Mouse (Mus musculus): ENCODE measurements around the gene Cog1. TPM values are rescaled to one million over a fixed set of nuclear protein-coding genes. Genes with fewer than 3 reads are reported as not detected.
A peak's percentile ranks its signal among the peaks of the same experiment; 100 is the strongest.

Gene Cog1
- polyA plus RNA-seq, 1 experiment from 2014 or later = 32.4 TPM

GRCm38 (mm10) chr11:113691318-113691717, 42.3 kb downstream of the Cog1 start:
- Histone ChIP-seq H3K4me3 (ENCODE audit: low read depth, low read length) (no peak overlapping the region), H3K4me1 (ENCODE audit: control insufficient read depth, insufficient read depth, low read length) (peaks cover 8% of the 10 kb centered on the region), H3K9me3 (replicated peaks; ENCODE audit: control insufficient read depth, low read length, poor library complexity, severe bottlenecking) (no peaks in the 10 kb centered on the region), H3K9ac (ENCODE audit: low read depth, low read length) (no peak overlapping the region), H3K36me3 (ENCODE audit: control insufficient read depth, insufficient read depth, low read length) (peaks cover 51% of the 10 kb centered on the region), H3K27me3 (ENCODE audit: control insufficient read depth, insufficient read depth, low read depth, low read length) (no peaks in the 10 kb centered on the region), H3K4me2 (ENCODE audit: low read length) (no peak overlapping the region), H3K27ac (ENCODE audit: low read length) (no peak overlapping the region)
- WGBS = 89% methylated on average over 5 of the region's 5 CpGs
- no peak for ATAC-seq

DNA sequence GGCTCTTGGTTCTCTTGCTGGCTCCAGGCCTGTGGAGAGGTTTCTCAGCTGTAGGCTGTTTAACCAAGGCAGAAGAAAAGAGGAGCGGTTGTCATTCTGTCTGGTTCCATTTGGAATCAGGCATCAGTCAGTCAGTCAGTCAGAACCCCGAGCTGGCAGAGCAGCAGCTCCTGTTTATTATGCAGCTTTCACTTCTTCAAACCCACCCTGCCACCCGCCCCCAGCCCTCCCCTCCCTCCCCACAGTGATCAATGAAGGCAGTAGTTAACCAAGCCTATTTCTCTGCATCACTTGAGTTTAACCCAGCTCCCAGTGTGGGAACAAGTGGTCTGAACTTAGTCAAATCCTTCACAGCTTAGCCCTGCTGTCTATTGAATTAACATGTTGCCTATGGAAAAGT, 42.9 kb downstream of the Cog1 start:
- Histone ChIP-seq H3K36me3 (ENCODE audit: control insufficient read depth, insufficient read depth, low read length) (peaks cover 51% of the 10 kb centered on the region), H3K9me3 (replicated peaks; ENCODE audit: control insufficient read depth, low read length, poor library complexity, severe bottlenecking) (no peaks in the 10 kb centered on the region), H3K27ac (ENCODE audit: low read length) (no peak overlapping the region), H3K27me3 (ENCODE audit: control insufficient read depth, insufficient read depth, low read depth, low read length) (no peaks in the 10 kb centered on the region), H3K9ac (ENCODE audit: low read depth, low read length) (no peak overlapping the region), H3K4me3 (ENCODE audit: low read depth, low read length) (no peak overlapping the region), H3K4me1 (ENCODE audit: control insufficient read depth, insufficient read depth, low read length) (peaks cover 3% of the 10 kb centered on the region), H3K4me2 (ENCODE audit: low read length) (no peak overlapping the region)
- no peak for ATAC-seq
- 48% methylated on average over 3 of the region's 3 CpGs for WGBS

DNA sequence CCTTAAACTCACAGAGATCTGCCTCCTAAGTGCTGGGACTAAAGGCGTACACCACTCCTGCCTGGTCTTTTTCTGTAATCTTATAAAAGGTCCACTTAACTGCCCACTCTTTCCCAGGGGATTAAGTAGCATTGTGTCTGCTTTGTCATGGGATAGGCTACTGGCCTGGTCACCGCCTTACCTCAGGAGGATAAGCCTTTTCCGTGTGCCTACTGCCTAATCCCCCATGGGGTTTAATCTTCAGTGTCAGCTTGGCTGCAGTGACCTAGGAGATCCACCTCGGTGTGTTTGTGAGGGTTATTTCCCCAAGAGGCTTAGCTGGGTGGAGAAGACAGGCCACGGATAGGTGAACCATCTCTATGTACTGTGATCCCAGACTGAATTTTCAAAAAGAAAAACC, 48.6 kb downstream of the Cog1 start:
- H3K9me3 ChIP-seq (replicated peaks; ENCODE audit: control insufficient read depth, low read length, poor library complexity, severe bottlenecking) = no peaks in the 10 kb centered on the region
- no peak overlapping the region for H3K4me2 ChIP-seq (ENCODE audit: low read length)
- no peaks in the 10 kb centered on the region for H3K4me1 ChIP-seq (ENCODE audit: control insufficient read depth, insufficient read depth, low read length)
- H3K27me3 ChIP-seq (ENCODE audit: control insufficient read depth, insufficient read depth, low read depth, low read length) = no peaks in the 10 kb centered on the region
- no peak overlapping the region for H3K9ac ChIP-seq (ENCODE audit: low read depth, low read length)
- no peak overlapping the region for H3K27ac ChIP-seq (ENCODE audit: low read length)
- peaks cover 30% of the 10 kb centered on the region for H3K36me3 ChIP-seq (ENCODE audit: control insufficient read depth, insufficient read depth, low read length)
- no peak overlapping the region for H3K4me3 ChIP-seq (ENCODE audit: low read depth, low read length)
- WGBS = 32% methylated on average over 5 of the region's 5 CpGs
- ATAC-seq = no peak

DNA sequence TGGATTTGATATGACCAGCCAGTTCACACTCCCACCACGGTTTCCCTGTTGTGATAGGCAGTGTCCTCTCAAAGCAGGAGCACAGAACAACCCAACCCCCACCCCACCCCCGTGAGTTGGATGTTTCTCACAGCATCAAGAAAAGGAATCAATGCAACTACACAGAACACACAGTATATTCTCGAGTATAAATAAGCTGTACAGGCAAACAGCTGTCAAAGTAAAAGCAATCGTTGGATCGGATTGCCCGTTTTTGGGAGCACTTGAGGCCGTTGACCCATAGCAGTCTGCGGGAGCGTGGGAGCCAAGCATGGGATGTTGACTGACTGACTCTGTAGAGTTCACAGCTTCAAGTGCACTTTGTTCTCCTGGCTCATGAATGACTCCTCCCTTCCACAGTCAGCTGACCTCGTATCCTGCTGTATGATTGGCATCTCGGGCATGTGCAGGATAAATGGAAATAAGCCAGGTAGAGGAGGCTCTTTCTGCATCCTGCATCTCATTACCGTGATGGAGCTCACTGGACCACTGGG, 49.1 kb downstream of the Cog1 start:
- Histone ChIP-seq H3K27me3 (ENCODE audit: control insufficient read depth, insufficient read depth, low read depth, low read length) (no peaks in the 10 kb centered on the region), H3K4me2 (ENCODE audit: low read length) (no peak overlapping the region), H3K36me3 (ENCODE audit: control insufficient read depth, insufficient read depth, low read length) (peaks cover 28% of the 10 kb centered on the region), H3K9ac (ENCODE audit: low read depth, low read length) (no peak overlapping the region), H3K27ac (ENCODE audit: low read length) (no peak overlapping the region), H3K4me3 (ENCODE audit: low read depth, low read length) (no peak overlapping the region), H3K9me3 (replicated peaks; ENCODE audit: control insufficient read depth, low read length, poor library complexity, severe bottlenecking) (no peaks in the 10 kb centered on the region), H3K4me1 (ENCODE audit: control insufficient read depth, insufficient read depth, low read length) (no peaks in the 10 kb centered on the region)
- ATAC-seq = no peak
- 64% methylated on average over 12 of the region's 12 CpGs for WGBS

- no peak for ATAC-seq
- peaks cover 4% of the 10 kb centered on the region; the same call in 1 of the 2 replicates for H3K4me1 ChIP-seq (ENCODE audit: control insufficient read depth, insufficient read depth, low read length)
- H3K9ac ChIP-seq (ENCODE audit: low read depth, low read length) = no peak overlapping the region
- H3K4me2 ChIP-seq (ENCODE audit: low read length) = no peak overlapping the region
- peaks cover 19% of the 10 kb centered on the region for H3K36me3 ChIP-seq (ENCODE audit: control insufficient read depth, insufficient read depth, low read length)
- WGBS = 87% methylated on average over 7 of the region's 7 CpGs
- no peaks in the 10 kb centered on the region for H3K9me3 ChIP-seq (replicated peaks; ENCODE audit: control insufficient read depth, low read length, poor library complexity, severe bottlenecking)
- no peak overlapping the region for H3K27ac ChIP-seq (ENCODE audit: low read length)
- H3K27me3 ChIP-seq (ENCODE audit: control insufficient read depth, insufficient read depth, low read depth, low read length) = no peaks in the 10 kb centered on the region
- H3K4me3 ChIP-seq (ENCODE audit: low read depth, low read length) = no peak overlapping the region
Measured at GRCm38 (mm10) chr11:113699643-113700042, 50.7 kb downstream of the Cog1 start.

DNA sequence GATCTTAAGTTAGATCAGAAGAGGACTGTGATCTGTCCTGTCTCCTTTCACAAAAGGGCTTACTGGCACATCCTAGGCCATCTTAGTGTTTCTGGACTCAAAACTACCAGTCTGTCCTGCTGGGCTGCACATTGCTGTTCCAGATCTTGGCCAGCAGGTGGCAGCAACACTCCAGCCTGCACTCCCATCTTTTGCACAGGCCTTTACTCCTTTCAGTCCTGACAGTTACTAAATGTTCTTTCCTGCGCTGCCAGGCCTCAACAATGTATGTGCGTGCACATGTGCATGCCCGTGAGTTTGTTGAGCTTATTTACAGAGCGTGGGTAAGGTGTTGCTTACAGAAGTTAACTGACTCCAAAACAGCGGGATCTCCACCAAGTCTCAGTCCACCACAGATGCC, 54.8 kb downstream of the Cog1 start:
- Histone ChIP-seq H3K9ac (ENCODE audit: low read depth, low read length) (no peak overlapping the region), H3K9me3 (replicated peaks; ENCODE audit: control insufficient read depth, low read length, poor library complexity, severe bottlenecking) (no peaks in the 10 kb centered on the region), H3K4me2 (ENCODE audit: low read length) (no peak overlapping the region), H3K4me3 (ENCODE audit: low read depth, low read length) (no peak overlapping the region), H3K4me1 (ENCODE audit: control insufficient read depth, insufficient read depth, low read length) (peaks cover 4% of the 10 kb centered on the region; the same call in 1 of the 2 replicates), H3K27me3 (ENCODE audit: control insufficient read depth, insufficient read depth, low read depth, low read length) (0 out of 2 replicates have a peak, but pooled peaks cover 2% of the 10 kb centered on the region), H3K36me3 (ENCODE audit: control insufficient read depth, insufficient read depth, low read length) (0 out of 2 replicates have a peak, but pooled peaks cover 5% of the 10 kb centered on the region), H3K27ac (ENCODE audit: low read length) (no peak overlapping the region)
- ATAC-seq = peak; percentile 43; the same call in 1 of the 2 replicates
- WGBS = 37% methylated on average over 5 of the region's 5 CpGs

GRCm38 (mm10) chr11:113705966-113706652, 57.1 kb downstream of the Cog1 start:
- Histone ChIP-seq H3K36me3 (ENCODE audit: control insufficient read depth, insufficient read depth, low read length) (no peaks in the 10 kb centered on the region), H3K4me2 (ENCODE audit: low read length) (no peak overlapping the region), H3K27me3 (ENCODE audit: control insufficient read depth, insufficient read depth, low read depth, low read length) (0 out of 2 replicates have a peak, but pooled peaks cover 2% of the 10 kb centered on the region), H3K9me3 (replicated peaks; ENCODE audit: control insufficient read depth, low read length, poor library complexity, severe bottlenecking) (no peaks in the 10 kb centered on the region), H3K4me3 (ENCODE audit: low read depth, low read length) (no peak overlapping the region), H3K27ac (ENCODE audit: low read length) (no peak overlapping the region), H3K4me1 (ENCODE audit: control insufficient read depth, insufficient read depth, low read length) (peaks cover 16% of the 10 kb centered on the region), H3K9ac (ENCODE audit: low read depth, low read length) (no peak overlapping the region)
- no peak for ATAC-seq
- WGBS = 89% methylated on average over 15 of the region's 15 CpGs

DNA sequence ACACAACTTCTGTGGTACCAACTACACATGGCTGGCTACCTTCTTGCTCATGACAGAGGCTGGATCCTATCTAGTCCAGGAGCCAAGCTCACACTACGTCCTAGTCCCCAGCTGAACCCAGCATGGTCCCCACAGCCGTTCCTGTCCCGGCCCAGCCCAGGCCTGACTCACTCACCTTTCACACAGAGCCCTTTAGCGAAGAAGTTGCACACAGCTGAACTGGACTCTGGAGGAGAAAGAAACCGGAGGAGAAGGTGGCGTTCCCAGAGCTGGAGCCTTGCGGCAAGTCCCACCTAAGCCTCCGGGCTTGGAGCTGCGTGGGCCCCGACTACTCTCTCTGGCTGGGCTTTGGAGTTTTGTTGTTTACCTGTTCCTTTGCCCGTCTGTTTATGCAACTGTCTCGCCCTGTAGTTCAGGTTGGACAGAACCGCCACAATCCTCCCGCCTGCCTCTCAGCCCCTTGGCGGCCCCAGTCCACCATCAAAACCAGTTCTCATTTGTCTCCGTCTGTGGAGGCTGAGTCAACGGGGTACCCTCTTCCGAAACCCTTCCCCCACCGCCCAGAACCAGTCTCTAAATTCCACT, 59.8 kb downstream of the Cog1 start:
- Histone ChIP-seq H3K4me1 (ENCODE audit: control insufficient read depth, insufficient read depth, low read length) (peaks cover 16% of the 10 kb centered on the region), H3K9me3 (replicated peaks; ENCODE audit: control insufficient read depth, low read length, poor library complexity, severe bottlenecking) (no peaks in the 10 kb centered on the region), H3K4me2 (ENCODE audit: low read length) (no peak overlapping the region), H3K27me3 (ENCODE audit: control insufficient read depth, insufficient read depth, low read depth, low read length) (0 out of 2 replicates have a peak, but pooled peaks cover 2% of the 10 kb centered on the region), H3K9ac (ENCODE audit: low read depth, low read length) (no peak overlapping the region), H3K36me3 (ENCODE audit: control insufficient read depth, insufficient read depth, low read length) (no peaks in the 10 kb centered on the region), H3K4me3 (ENCODE audit: low read depth, low read length) (no peak overlapping the region), H3K27ac (ENCODE audit: low read length) (no peak overlapping the region)
- 61% methylated on average over 19 of the region's 19 CpGs for WGBS
- no peak for ATAC-seq

- Histone ChIP-seq H3K9me3 (replicated peaks; ENCODE audit: control insufficient read depth, low read length, poor library complexity, severe bottlenecking) (no peaks in the 10 kb centered on the region), H3K9ac (ENCODE audit: low read depth, low read length) (no peak overlapping the region; the same call in 1 of the 2 replicates), H3K4me3 (ENCODE audit: low read depth, low read length) (no peak overlapping the region), H3K27ac (ENCODE audit: low read length) (no peak overlapping the region), H3K36me3 (ENCODE audit: control insufficient read depth, insufficient read depth, low read length) (no peaks in the 10 kb centered on the region), H3K4me2 (ENCODE audit: low read length) (no peak overlapping the region), H3K4me1 (ENCODE audit: control insufficient read depth, insufficient read depth, low read length) (peaks cover 12% of the 10 kb centered on the region), H3K27me3 (ENCODE audit: control insufficient read depth, insufficient read depth, low read depth, low read length) (0 out of 2 replicates have a peak, but pooled peaks cover 2% of the 10 kb centered on the region)
- 18% methylated on average over 15 of the region's 15 CpGs for WGBS
- no peak for ATAC-seq
Measured at GRCm38 (mm10) chr11:113709272-113709671, 60.3 kb downstream of the Cog1 start.
